In the genomic region with DNA sequence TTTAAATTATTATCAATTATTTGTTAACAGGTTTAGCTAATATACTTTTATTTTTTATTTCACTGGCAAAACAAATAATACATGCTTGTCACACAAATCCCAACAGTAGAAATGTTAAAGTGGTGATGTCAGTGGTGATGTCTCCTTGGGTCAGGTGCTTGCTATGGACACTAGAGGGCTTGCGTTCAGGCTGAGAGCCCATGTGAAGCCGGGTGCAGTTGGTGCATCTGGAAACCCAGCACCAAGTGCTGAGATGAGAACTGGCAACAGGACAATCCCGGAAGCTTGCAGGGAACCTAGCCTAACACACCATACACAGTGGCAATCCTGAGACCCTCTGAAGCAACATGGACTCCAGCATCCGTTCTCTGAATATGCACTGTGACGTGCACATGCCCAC, we compare ENCODE assay signal across 8 mouse cellular contexts.
A peak's percentile ranks its signal among the peaks of the same experiment; 100 is the strongest.
DNase-seq lines count a peak whose midpoint lies in the region; ATAC-seq and TF ChIP-seq lines count a peak whose summit lies in the region.

No protein-coding gene starts in this region.

- 70% methylated on average over 5 of the region's 5 CpGs for WGBS in forebrain, embryonic 14.5 days
- 72% methylated on average over 5 of the region's 5 CpGs for WGBS in forebrain, embryonic 12.5 days
- WGBS in lung, embryonic 14.5 days, result 71% methylated on average over 5 of the region's 5 CpGs
- WGBS in lung, postnatal 0 days, result 63% methylated on average over 5 of the region's 5 CpGs
- 66% methylated on average over 5 of the region's 5 CpGs for WGBS in stomach, embryonic 15.5 days

- peak; percentile 65 for DNase-seq in forebrain, embryonic 14.5 days (ENCODE audit: low spot score)
- peak; percentile 68 for DNase-seq in lung, embryonic 14.5 days
- no peak for DNase-seq in lung, adult 18-20 months
- DNase-seq in lung, postnatal 0 days (ENCODE audit: low spot score), result no peak
- DNase-seq in adrenal gland, postnatal 4 days (ENCODE audit: low spot score in 2 of 2), result no peak
- no peak for DNase-seq in layer of hippocampus, postnatal 25 days (ENCODE audit: extremely low spot score in 1 of 2, low spot score in 1 of 2)

- no peaks in the 10 kb centered on the region for H3K36me3 ChIP-seq in forebrain, embryonic 14.5 days (ENCODE audit: control insufficient read depth, insufficient read depth, low read length)
- H3K36me3 ChIP-seq in forebrain, embryonic 12.5 days (replicated peaks), result no peaks in the 10 kb centered on the region
- H3K36me3 ChIP-seq in lung, embryonic 14.5 days (ENCODE audit: insufficient read depth), result no peaks in the 10 kb centered on the region
- H3K36me3 ChIP-seq in lung, postnatal 0 days (ENCODE audit: insufficient read depth, low read length), result no peaks in the 10 kb centered on the region
- no peaks in the 10 kb centered on the region for H3K36me3 ChIP-seq in stomach, embryonic 15.5 days

- TF ChIP-seq EP300 in lung, postnatal 0 days (IDR thresholded peaks at IDR 0.05), result no peak

- no peak overlapping the region for H3K27ac ChIP-seq in forebrain, embryonic 14.5 days (ENCODE audit: low read depth, low read length)
- no peak overlapping the region for H3K27ac ChIP-seq in forebrain, embryonic 12.5 days
- no peak overlapping the region for H3K27ac ChIP-seq in lung, embryonic 14.5 days (ENCODE audit: low read depth)
- H3K27ac ChIP-seq in lung, postnatal 0 days (ENCODE audit: low read length), result no peak overlapping the region
- no peak overlapping the region for H3K27ac ChIP-seq in stomach, embryonic 15.5 days

- no peaks in the 10 kb centered on the region for H3K9me3 ChIP-seq in forebrain, embryonic 14.5 days (replicated peaks; ENCODE audit: control insufficient read depth, low read length)
- H3K9me3 ChIP-seq in forebrain, embryonic 12.5 days, result no peaks in the 10 kb centered on the region
- H3K9me3 ChIP-seq in lung, embryonic 14.5 days (ENCODE audit: low read depth, low read length), result no peaks in the 10 kb centered on the region
- no peaks in the 10 kb centered on the region for H3K9me3 ChIP-seq in lung, postnatal 0 days (ENCODE audit: low read length)
- H3K9me3 ChIP-seq in stomach, embryonic 15.5 days, result no peaks in the 10 kb centered on the region

- H3K4me3 ChIP-seq in forebrain, embryonic 14.5 days (ENCODE audit: low read depth, low read length), result no peak overlapping the region
- no peak overlapping the region for H3K4me3 ChIP-seq in forebrain, embryonic 12.5 days (replicated peaks)
- no peak overlapping the region for H3K4me3 ChIP-seq in lung, embryonic 14.5 days (ENCODE audit: low read depth, low read length)
- no peak overlapping the region for H3K4me3 ChIP-seq in lung, postnatal 0 days (ENCODE audit: low read depth, low read length)
- H3K4me3 ChIP-seq in stomach, embryonic 15.5 days (replicated peaks), result no peak overlapping the region

- ATAC-seq in forebrain, embryonic 14.5 days, result peak; percentile 32; the same call in 1 of the 2 replicates
- no peak; the same call in 1 of the 2 replicates for ATAC-seq in forebrain, embryonic 12.5 days (ENCODE audit: low FRiP score)
- ATAC-seq in lung, embryonic 14.5 days (ENCODE audit: insufficient read depth), result no peak
- peak; percentile 38; the same call in 1 of the 2 replicates for ATAC-seq in lung, postnatal 0 days
- ATAC-seq in stomach, embryonic 15.5 days (ENCODE audit: insufficient read depth, low FRiP score, low read depth), result peak; percentile 29; the same call in 1 of the 2 replicates

- H3K9ac ChIP-seq in forebrain, embryonic 14.5 days (ENCODE audit: low read length), result no peak overlapping the region
- H3K9ac ChIP-seq in forebrain, embryonic 12.5 days, result no peak overlapping the region
- H3K9ac ChIP-seq in lung, embryonic 14.5 days, result no peak overlapping the region
- no peak overlapping the region for H3K9ac ChIP-seq in lung, postnatal 0 days (replicated peaks; ENCODE audit: low read depth)
- no peak overlapping the region for H3K9ac ChIP-seq in stomach, embryonic 15.5 days

- no peak overlapping the region for H3K4me2 ChIP-seq in forebrain, embryonic 14.5 days (ENCODE audit: low read length)
- no peak overlapping the region for H3K4me2 ChIP-seq in forebrain, embryonic 12.5 days
- H3K4me2 ChIP-seq in lung, embryonic 14.5 days, result no peak overlapping the region
- H3K4me2 ChIP-seq in lung, postnatal 0 days (replicated peaks; ENCODE audit: low read depth, low read length), result no peak overlapping the region
- H3K4me2 ChIP-seq in stomach, embryonic 15.5 days, result no peak overlapping the region

- no peaks in the 10 kb centered on the region for H3K27me3 ChIP-seq in forebrain, embryonic 14.5 days (replicated peaks; ENCODE audit: control insufficient read depth, insufficient read depth, low read length)
- no peaks in the 10 kb centered on the region for H3K27me3 ChIP-seq in forebrain, embryonic 12.5 days
- H3K27me3 ChIP-seq in lung, embryonic 14.5 days (ENCODE audit: insufficient read depth, low read length), result no peaks in the 10 kb centered on the region
- no peaks in the 10 kb centered on the region for H3K27me3 ChIP-seq in lung, postnatal 0 days (replicated peaks; ENCODE audit: insufficient read depth, low read length)
- no peaks in the 10 kb centered on the region for H3K27me3 ChIP-seq in stomach, embryonic 15.5 days (replicated peaks)

- peak; percentile 70 for TF ChIP-seq CTCF in lung, embryonic 14.5 days (IDR thresholded peaks at IDR 0.05; ENCODE audit: low read depth)
- peak; percentile 69 for TF ChIP-seq CTCF in lung, postnatal 0 days (IDR thresholded peaks at IDR 0.05)

- 0 out of 2 replicates have a peak, but pooled peaks cover 3% of the 10 kb centered on the region for H3K4me1 ChIP-seq in forebrain, embryonic 14.5 days (ENCODE audit: control insufficient read depth, insufficient read depth, low read length)
- H3K4me1 ChIP-seq in forebrain, embryonic 12.5 days, result peaks cover 6% of the 10 kb centered on the region
- no peaks in the 10 kb centered on the region for H3K4me1 ChIP-seq in lung, embryonic 14.5 days (ENCODE audit: insufficient read depth)
- H3K4me1 ChIP-seq in lung, postnatal 0 days (ENCODE audit: insufficient read depth, low read depth, low read length), result no peaks in the 10 kb centered on the region
- H3K4me1 ChIP-seq in stomach, embryonic 15.5 days, result 0 out of 2 replicates have a peak, but pooled peaks cover 10% of the 10 kb centered on the region

Comparison
In these comparisons a context has a peak if more than half of its experiments do, and no peak if none do; other contexts are left out.
1. ATAC-seq: peak in forebrain, embryonic 14.5 days (single experiment), lung, postnatal 0 days (single experiment) and stomach, embryonic 15.5 days (single experiment); none in forebrain, embryonic 12.5 days (single experiment) and lung, embryonic 14.5 days (single experiment).
2. DNase-seq: peak in forebrain, embryonic 14.5 days (single experiment) and lung, embryonic 14.5 days (single experiment); none in lung, adult 18-20 months (0 of 2), lung, postnatal 0 days (single experiment), adrenal gland, postnatal 4 days (0 of 2) and layer of hippocampus, postnatal 25 days (0 of 2).